Mouse (Mus musculus) urinary bladder, postnatal 36 days (tissue): ENCODE results near the gene Popdc3.
"Not testable (repeated sequence)": the region's sequence is repeated elsewhere in the genome, so short reads cannot be mapped to it uniquely, and the experiment has no call there.

Experiments used
- DNase-seq, 2 experiments: peaks; one replicate each; pipeline ENCODE4 v3.0.0; 2022; ENCODE audit warnings: low spot score in 2 of 2, mixed read lengths in 1 of 2

The Popdc3 gene

DNA sequence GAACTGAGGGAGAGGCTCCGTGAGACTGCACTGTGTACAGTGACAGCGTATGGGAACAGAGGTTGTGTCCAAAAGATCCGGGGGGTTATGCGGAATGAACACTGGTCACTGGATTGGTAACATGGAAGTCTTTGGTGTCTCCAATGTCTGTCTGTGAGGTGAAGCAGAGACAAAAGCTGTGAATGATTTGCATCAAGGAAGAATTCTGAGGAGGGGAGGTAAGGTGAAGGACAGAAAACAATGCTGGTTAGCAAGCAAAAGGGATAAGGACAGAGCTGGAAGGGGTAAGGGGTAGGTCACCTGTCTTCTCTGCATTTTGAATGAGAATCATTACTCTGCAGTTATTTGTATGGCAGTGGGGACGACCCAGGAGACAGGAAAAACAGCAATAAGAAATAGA, 16.6 kb downstream of the Popdc3 start:
- DNase-seq: no peak

DNA sequence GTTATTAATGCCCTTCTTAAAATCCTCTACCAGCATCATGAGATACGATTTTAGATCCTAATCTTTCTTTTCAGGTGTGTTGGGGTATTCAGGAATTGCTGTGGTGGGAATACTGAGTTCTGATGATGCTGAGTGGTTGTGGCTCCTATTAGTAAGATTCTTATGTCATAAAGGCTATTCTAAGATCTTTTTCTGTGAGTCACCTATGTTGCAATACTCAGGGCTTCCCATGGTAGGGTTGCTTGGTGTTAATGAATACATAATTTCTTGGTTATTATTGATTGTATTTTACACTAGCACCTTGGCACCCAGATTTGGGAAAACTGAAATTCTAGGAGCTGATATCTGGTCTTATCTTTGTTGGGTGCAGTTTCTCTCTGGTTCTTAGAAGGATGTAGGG, 26.7 kb downstream of the Popdc3 start:
- DNase-seq: no peak

DNA sequence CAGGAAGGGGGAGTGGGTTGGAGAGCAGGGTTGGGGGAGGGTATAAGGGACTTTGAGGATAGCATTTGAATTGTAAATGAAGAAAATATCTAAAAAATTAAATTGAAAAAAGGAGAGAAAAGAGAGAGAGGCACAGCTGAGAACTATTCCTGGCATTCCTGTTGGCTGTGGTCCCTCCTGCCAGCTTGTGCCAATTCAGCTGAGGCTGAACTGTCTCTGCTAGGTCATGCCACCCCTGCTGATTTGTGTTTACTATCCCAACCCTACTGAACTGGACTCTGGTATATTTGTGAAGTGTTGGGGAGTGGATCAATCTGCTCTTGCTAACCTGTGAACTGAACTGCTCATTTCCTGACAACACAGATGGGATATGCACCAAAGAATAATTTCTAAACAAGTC, 32.3 kb downstream of the Popdc3 start:
- DNase-seq: no peak

DNA sequence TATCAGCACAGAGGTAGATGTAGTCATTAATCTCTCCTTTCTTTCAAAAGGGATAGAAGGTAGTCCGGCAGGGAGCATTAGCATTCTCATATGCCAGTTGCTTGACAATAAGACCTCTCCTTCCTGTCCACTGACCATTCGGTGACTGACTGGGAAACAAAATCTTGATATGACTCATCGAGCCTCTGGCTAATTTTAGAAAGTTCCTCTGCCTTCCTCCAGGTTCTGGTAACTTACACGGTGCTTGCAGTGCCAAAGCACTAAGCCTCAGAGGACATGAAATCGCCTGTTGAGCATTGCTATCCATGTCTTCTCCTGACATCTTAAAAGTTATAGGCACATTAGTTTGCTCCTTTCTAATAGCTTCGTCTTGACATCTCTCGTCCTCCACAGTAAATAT, 38.8 kb downstream of the Popdc3 start:
- DNase-seq: no peak

DNA sequence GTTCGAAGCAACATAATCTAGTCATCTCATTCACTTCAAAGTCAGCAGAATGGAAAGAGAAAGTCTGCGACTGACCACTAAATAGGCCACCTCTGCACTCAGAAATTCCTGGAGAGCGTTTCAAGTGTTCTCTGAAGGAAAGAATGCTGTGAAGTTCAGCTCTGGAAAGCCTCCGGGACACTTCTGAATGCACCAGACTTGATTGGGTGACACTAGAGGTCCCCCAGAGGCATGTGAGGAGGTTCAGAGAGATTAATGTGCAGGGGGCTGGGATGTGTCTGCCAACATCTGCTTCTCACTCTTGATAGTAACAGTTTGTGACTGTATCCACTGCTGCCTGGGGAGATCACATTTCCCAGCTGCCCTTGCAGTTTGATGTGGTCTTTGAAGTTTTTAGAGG, 52.1 kb downstream of the Popdc3 start:
- DNase-seq: no peak

DNA sequence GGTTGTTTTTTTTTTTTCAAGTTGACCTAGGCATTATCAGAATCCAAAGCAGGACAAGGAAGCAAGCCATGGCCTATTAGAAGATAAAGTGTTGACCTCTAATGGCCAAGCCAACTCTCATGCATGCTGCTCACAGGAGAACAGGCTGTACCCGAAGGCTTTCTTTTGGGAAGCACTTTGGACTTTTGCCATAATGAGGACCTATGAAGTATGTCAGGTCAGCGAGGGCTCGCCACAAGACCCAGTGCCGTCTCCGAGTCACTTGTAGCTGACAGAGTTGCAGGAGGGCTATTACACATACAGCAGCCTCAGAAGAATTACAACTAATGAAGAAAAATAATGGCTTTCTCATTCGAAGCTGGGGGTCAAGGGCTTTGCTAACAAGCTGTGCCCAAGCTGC, 55.5 kb downstream of the Popdc3 start:
- DNase-seq: no peak

DNA sequence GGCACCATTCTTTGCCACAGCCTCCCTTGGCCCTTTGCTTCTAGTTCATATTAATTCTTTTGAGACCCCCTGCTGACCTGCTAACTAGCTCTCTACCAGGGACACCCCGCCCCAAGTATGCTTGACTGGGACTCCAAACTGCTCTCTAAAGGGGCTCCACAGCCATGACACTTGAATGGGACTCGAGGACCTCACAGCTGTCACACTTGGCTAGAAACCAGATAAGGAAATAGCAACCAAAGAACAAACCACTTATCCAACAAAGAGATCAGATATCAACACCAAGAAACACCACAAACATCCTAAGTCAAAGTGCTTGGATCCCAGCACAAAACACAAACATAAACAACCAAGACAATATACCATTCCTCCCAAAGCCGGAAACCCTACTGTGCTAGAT, 58.4 kb downstream of the Popdc3 start:
- DNase-seq: no peak

DNA sequence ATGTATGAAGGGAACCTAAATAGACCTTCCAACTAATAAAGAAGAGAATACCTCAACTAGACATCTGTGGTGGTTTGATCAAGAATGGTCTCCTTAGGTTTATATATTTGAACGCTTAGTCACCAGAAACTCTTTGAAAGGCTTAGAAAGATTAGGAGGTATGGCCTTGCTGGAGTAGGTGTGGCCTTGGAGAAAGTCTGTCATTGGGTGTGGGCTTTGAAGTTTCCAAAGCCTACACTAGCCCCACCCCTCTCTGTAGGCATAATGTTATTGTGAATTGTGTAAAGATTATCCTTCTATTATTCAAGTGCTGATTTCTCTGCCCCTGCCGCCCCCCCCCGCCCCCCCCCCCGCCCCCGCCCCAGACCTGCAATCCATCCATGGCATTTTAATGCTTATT, 59.6 kb downstream of the Popdc3 start:
- no peak for DNase-seq

DNA sequence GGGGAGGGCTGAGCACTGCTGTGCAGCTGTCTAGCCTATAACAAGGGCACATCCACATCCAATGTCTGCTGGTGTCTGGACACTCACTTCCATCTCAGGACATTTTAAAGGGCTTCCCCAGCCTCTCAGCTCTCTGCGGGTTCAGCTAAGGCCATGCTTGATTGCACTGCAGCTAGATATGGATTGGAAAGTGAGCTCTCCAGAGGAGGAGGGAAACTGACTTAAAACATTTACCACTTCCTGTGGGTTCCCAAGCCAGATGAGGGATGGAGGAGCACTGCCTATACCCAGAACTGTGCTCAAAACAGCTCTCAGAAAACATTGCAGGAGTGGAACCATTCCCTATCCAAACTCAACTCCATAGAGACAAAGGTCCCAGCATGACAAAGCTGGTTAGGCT, 82.6 kb downstream of the Popdc3 start:
- DNase-seq: no peak

DNA sequence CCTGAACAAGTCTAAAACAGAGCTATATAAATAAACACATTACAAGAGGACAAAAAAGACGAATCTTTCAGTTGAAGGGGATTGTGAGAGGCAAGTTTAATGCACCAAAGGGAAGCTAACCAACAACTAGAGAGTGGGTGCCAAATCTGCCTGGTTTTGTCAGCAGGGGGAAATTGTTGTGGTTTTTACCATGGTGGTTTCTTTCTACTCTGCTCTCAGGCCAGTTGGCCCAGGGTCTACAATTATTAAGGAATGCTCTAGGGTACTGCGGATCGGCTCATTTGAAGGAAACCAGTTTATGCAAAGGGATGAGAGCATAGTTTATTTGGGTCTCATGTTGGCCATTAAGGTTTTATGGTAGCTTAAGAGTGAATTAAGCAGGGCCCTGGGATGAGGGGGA, 84.2 kb downstream of the Popdc3 start:
- DNase-seq: no peak

DNA sequence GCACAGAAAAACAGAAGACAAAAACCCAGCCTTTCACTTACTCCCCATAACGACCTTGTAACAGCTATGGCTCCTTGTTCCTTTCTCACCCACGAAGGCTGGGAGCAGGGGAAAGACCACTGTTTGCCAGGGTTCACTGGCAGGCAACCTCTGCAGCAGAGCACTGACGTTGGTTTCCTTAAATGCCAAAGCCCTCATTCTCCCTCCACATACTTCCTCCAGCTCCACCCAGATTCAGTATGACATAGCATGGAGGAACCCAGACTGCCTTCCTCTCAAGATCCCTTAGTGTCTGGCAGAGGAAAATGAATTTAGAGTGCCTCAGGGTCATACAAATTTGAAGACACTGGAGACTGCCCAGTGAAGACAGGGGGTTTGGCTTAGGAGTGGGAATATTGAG, 98.6 kb downstream of the Popdc3 start:
- DNase-seq: no peak

DNA sequence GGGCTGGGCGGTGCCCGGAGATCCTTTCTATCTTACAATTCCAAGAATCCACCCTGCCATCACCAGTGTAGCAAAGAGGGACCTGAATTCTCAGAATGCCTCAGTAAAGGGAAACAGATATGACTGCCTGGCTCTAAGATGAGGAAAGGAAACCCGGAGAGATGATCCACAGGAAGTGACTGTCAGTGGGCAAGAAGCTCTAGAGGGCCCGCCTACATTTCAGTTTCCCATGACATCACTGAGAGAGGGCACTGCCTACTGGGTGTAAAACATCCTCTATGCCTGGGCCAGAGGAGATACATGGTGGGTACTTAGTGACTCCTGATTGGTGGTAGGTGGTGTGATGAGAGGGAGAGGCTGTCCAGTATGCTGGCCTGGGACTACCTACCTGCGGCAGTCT, 99.1 kb downstream of the Popdc3 start:
- DNase-seq: no peak

DNA sequence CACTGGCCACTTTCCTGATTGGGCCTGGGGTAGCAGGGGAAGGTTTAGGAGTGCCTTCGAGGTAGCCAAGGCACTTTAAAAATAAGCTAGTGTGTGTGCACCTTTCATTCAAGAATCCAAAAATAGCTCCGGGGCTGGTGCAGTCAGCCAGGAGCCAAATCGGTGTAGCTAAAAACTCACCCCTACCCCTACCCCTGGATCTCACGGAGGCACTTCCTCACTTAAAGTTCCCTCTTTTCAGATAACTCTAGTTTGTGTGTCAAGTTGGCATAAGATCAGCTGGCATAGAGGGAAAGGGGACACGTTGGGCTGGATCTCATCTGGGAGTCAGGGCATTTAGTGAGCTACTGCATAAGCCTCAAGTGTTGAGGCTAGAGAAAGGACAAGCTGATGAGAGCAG, 107.8 kb downstream of the Popdc3 start:
- no peak for DNase-seq

DNA sequence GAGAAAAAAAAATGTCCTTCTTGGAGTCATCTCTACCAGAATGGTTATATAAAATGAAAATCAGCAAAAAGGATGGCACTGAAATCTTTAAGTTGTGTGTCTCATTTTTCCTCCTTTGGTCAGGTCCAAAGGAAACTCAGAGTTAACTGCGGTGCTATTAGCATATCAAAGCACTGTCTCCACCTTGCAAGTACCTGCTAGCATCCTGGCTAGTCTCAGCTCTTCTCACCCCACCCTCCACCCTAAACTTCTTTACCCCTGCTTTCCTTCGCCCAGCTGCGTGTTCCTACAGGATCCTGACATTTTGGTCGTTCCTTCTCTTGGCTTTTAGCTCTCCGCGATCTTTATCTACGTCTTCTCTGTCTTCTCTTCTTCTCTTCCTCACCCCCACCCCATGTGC, 110.5 kb downstream of the Popdc3 start:
- no peak for DNase-seq

DNA sequence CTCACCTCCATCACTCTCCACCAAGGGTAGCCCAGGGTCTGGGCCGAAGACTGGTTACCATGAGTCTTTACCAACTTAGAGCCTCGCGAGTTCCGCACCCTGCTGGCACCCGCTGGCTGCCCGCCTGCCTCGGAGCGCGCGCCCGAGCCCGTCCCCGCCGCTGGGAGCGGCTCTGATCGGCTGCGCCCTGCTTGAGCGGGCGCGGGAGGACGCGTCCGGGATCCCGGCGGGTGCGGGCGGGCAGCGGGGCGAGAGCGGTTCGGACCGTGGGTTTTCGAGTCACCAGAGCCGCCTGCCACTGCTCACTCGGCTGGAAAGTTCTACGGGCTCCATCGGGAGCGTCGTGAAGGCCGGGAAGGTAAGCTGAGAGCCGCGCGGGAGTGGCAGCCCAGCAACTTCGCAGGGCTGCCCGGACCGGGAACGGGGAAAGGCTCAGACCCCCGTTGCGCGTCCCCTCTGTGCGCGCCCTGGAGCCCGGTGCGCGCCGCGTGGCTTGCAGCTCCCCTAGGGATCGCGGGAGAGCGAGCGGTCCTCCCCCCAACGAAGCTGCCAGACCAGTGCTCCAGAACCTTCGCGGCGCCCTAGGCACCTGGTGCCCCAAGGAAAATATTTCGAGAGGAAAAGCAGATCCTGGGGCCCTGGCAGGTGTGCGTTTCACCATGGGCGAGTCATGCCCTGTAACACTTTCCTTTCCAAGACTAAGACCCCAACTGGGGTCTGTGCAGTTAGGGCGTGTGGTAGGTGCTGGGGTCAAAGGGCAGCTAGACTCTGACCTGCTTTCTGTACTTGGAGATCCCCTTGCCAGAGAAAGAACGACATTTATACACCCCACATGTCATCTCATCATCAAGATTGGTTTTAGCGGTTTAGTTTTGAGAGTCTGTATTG, 111.6 kb downstream of the Popdc3 start:
- DNase-seq: peak in 1 of 2 experiments; percentile 5

DNA sequence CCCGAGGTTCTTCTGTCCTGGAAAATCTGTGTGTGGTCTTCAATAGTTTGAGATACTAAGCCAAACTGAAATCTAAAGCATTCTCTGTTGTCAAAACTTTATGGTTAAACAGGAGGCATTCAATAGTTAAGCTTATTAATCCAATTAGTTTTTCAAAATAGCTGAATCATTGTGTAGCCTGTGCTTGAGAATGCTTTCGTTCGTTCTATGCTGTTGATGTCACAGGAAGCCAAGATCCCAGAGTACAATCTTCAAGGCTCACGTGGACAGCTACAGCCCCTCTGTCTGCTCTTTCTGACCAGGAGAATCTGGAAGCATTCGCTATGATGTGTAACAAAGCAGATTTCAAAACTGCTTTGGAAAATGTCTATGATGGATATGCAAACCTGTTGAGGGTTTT, 112.7 kb downstream of the Popdc3 start:
- DNase-seq: no peak

DNA sequence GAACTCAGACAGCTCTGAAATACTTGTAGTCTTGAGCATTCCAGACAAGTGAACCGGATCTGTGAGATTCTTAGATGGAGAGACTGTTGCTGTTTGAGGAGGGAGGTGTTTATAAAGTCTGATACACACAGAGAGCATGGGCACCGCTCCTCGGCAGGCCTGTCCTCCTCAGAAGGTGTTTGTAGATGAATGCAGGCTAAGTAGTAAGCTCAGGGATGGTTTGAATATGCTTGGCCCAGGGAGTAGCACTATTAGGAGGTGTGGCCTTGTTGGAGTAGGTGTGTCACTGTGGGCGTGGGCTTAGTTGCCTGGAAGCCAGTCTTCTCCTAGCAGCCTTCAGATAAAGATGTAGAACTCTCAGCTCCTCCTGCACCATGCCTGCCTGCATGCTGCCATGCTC, 114.3 kb downstream of the Popdc3 start:
- DNase-seq: not testable (repeated sequence)

DNA sequence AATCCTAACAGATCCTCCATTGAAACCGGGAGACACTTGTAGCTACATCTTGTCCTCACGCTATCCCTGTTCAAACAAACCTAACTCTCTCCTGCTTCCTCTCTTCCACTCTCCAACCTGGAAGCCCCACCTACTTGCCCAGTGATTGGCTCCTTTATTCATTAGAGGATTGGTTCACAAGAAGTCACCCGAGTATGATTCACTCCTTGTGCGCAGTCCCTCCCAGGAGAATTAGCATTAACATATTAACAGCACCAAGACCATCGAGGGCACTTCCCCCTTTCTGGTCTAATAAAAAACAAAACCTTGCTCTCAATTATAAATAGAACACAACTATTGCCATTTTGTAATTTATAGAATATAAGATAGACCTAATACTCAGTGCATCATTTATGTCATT, 117.2 kb downstream of the Popdc3 start:
- no peak for DNase-seq

DNA sequence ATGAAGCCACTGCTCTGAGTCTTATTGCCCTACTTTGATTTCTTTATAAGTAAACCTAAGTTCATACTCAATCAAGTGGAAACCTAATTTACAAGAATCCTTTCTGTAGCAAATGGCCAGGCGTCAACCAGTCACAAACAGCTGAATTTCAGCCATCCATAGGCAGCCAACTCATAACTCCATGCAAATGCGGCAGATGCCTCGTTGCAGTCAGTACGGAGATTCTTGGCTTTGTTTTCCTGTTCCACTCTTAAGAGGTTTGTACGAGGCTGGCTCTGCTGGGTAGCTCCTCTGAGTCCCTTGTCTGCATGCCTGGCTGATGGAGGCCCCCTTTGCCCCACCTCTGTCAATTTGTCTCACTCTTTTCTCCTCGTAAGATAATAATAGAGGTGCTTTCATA, 120.6 kb downstream of the Popdc3 start:
- no peak for DNase-seq

DNA sequence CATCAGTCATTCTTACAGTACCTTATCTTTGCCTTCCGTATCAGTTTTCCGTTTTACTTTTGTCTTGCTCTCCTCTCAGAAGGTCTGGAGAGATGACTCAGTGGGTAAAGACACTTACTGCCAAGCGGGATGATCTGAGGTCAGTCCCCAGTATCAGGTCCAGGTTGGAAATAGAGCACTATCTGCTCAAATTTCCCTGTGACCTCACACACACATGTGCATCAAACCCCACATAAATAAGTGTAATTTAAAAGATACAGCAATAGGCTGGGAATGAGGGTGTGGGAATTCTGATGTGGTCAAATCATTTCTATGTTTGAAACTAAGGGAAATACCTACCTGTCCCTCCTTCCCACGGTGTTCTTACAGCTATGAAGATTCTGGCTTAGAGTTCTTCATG, 121.6 kb downstream of the Popdc3 start:
- DNase-seq: no peak

DNA sequence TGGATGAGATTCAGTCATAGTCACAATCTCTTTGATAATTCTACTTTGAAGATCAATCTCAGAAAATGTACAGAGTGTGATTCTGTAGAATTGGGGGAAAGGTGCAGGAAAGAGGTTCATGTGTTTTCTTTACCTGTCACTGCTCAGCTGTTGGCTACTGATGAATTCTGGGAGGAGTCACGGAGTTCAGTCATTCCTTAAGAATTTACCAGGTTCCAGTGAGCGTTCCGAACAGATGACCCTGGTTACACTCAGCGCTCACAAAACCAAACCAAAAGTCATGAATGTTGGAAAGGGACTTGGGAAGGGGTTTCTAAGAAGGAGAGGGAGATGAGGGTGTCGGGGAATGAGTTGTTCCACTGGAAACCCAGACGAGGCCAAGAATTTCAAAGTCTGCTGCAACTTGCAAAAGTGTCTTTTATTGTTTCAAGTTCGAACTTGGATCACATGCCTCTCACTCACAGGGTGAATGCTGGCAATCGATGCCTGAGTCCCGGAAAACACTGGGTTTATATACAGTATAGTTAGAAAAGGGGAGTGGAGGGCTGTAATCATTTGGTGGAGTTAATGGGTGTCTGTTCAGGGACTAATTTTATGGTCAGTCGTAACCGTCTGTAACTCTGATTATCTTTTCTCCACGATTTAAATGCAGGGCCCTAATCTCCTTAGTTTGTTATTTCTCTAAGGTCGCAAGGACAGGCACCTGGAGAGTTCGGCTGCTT, 125.6 kb downstream of the Popdc3 start:
- DNase-seq: no peak

DNA sequence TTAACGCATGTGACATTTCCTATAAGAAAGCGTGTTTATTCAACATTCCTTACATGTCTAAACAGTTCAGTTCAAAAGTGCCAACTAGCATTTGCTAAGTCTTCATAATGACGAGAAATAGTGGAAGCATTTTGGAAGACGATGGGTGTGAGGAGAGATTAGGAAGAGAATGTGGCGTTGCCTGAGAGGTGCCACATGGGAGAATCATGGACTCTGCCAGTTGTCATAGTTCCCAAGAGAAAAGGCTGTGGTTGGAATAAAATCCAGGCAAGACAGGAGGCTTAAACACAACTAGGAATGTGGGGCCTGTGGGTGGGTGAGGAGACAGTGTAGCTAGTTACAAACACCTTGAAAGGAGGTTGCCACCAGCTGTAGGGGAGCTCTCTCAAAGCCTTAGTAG, 127.3 kb downstream of the Popdc3 start:
- DNase-seq: no peak

DNA sequence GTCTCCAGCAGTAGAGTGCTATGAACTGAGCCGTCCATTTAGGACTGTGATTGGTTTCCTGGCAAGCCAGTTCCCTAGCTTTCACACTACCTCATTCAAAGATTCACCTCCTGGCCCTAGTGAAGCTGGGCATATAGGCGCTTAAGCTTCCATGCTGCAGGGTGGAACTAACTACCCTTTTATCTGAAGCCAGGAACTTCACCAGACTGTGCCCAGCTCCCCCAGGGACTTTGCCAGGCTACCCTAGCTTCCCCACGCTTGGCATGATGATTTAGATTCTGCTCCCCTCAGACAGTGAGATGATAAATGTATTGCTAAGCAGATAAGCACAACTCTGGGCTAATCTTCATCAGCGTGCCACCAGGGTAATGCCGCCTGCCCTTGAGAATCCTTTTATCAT, 133.2 kb downstream of the Popdc3 start:
- no peak for DNase-seq
